Mouse (Mus musculus) myocyte (in vitro differentiated cells): ENCODE data around the gene Ugt1a10.

Experiments
- CEBPB ChIP-seq: IDR thresholded peaks from 2 replicates; pipeline ENCODE4 v1.6.1; 2011; ENCODE audit warnings: mild to moderate bottlenecking, moderate library complexity; ENCODE audit not compliant: poor library complexity, insufficient read depth, severe bottlenecking
- E2F4 ChIP-seq: IDR thresholded peaks from one replicate; pipeline ENCODE4 v1.6.1; 2011; ENCODE audit warnings: mild to moderate bottlenecking, control low read depth, moderate library complexity; ENCODE audit not compliant: insufficient read depth
- MAX ChIP-seq: IDR thresholded peaks from one replicate; pipeline ENCODE4 v1.6.1; 2011; ENCODE audit warnings: low read depth, mild to moderate bottlenecking, control low read depth
- MYOG ChIP-seq, 3 experiments: IDR thresholded peaks; one replicate each; pipeline ENCODE4 v1.6.1; 2011; ENCODE audit warnings: control low read depth in 2 of 3, low read depth in 2 of 3, mild to moderate bottlenecking in 2 of 3; ENCODE audit not compliant: insufficient read length in 2 of 3, control insufficient read depth in 1 of 3, insufficient read depth in 1 of 3
- POLR2A ChIP-seq: IDR thresholded peaks from one replicate; pipeline ENCODE4 v1.6.1; 2011; ENCODE audit warnings: low read depth, mild to moderate bottlenecking, control low read depth, moderate library complexity; ENCODE audit not compliant: insufficient read length
- POLR2AphosphoS2 ChIP-seq: IDR thresholded peaks from one replicate; pipeline ENCODE4 v1.6.1; 2011; ENCODE audit warnings: low read depth, control low read depth; ENCODE audit not compliant: insufficient read length
- TCF3 ChIP-seq: IDR thresholded peaks from one replicate; pipeline ENCODE4 v1.6.1; 2011; ENCODE audit warnings: low read depth, control low read depth; ENCODE audit not compliant: insufficient read length

DNA sequence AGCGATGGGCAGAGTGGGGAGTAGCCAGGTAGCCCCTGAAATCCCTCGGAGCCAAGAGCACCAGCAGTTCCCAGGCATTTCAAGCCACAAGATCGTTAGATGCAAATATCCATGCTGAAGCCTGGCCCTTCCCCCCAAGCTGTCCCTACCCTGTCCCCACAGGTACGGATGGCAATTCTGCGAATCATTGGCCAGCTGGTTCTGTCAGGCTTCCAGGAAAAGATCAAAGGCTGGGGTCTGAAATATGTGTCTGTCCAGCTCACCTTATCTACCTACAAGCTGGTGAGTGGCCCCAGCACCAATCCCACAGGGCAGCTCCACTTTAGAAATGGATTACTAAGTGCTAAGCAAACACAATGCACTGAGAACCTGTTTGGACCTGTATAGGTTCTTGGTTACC is 182.1 kb downstream of the Ugt1a10 start:
- TF ChIP-seq TCF3 (no peak), CEBPB (no peak), POLR2A (no peak), E2F4 (no peak), MYOG (IDR thresholded peaks at IDR 0.05; ENCODE audit: control insufficient read depth in 1 of 3, insufficient read depth in 1 of 3, insufficient read length in 2 of 3, low read depth in 2 of 3) (no peak), POLR2AphosphoS2 (no peak), MAX (no peak)
